Mouse (Mus musculus) heart, adult 18-20 months (tissue): ENCODE results near the gene Tctex1d2. TPM values are rescaled to one million over a fixed set of nuclear protein-coding genes. Genes with fewer than 3 reads are reported as not detected.
A peak's percentile ranks its signal among the peaks of the same experiment; 100 is the strongest.

ENCODE experiments used
- DNase-seq, 2 experiments: peaks; one replicate each; pipeline ENCODE4 v3.0.0; 2021 to 2022; ENCODE audit warnings: mixed read lengths in 1 of 2
- long read RNA-seq, 2 experiments: library from polyadenylated mRNA; stranded (forward); transcript quantifications; one replicate each; pipeline ENCODE4 v2.0.0; 2021
- total RNA-seq, 2 experiments: library from RNA; stranded (reverse); gene quantifications; 2 replicates each; pipeline ENCODE4 v1.2.3; 2021

Tctex1d2 gene
- 1 to 10 TPM; 5.1 to 6.8 TPM for total RNA-seq
- long read RNA-seq, experiment 1, transcript Tctex1d2-201 (5 exons, 838 nt) = major isoform, 5 of 7 reads
- long read RNA-seq, experiment 1, partial matches to known transcripts = 2 of 7 reads
- long read RNA-seq, experiment 1, other reads (novel, unspliced or antisense) = 0 of 7 reads
- long read RNA-seq, experiment 2, transcript Tctex1d2-201 (5 exons, 838 nt) = major isoform, 7 of 11 reads
- long read RNA-seq, experiment 2, partial matches to known transcripts = 1 of 11 reads
- long read RNA-seq, experiment 2, other reads (novel, unspliced or antisense) = 3 of 11 reads

DNA sequence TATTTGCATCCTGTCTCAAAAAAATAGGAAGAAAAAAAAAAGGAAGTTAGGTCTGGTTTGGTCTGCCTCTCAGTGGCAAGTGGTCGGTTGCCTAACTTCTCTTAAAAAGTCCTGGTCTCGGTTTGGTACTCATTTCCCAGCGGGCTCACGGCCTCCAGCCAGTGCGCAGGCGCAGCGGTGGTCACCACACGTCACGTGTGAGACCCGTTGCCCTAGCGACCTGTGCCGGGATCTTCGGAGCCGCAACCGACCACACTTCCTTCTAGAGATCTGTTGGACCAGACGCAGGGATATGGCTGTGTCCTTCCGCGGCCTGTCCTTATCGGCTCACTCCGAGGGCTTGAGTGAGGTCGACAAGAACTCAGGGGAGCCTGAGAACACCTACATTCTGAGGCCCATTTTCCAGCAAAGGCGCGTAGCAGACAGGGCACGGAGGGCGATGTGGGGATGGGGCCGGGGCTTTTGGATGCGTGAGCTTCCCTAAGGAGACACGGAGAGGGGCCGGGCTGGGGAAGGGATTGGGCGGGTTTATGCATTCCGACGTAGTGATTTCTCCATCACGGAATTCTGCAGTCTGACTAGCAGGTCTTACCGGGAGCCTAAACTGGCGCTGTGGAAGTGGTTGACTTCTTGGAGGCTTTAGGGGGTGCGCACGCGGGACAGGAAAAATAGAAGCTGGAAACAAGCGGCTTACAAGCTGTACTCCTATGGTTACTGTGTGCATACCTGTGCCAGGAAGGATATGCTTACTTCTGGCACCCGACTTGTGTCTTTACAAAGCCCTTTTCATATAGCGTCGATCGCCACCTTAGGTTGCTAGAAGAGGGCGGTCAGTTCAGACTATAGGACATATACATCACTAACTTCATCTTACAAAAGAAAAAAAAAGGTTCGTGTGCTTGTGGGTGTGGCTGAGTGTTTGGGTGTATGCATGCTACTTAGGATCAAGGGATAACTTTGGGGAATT lies at the start of gene Tctex1d2:
TSS of gene Tctex1d2 (plus strand) at position 186 of the 967 bp plus-strand sequence.
- DNase-seq = peak; percentile 95 to 97

DNA sequence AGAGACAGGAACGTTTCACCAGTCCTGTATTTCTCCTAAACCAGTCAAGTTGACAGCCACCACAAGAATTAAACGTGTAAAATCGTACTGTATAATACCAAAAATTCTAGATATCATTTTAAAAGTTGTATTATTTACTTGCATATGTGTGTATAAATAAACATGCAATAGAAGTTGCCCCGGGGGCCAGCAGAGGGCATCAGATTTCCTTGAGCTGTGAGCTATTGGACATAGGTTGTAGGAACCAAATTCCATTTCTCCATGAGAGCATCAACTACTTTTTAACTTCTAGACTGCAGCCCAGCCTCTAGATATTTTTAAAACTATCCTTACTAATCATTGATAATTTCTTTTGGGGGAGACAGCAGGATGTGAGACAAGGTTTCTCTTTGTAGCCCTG lies 48.2 kb upstream of the Tctex1d2 start:
- peak; percentile 21 to 64 for DNase-seq

DNA sequence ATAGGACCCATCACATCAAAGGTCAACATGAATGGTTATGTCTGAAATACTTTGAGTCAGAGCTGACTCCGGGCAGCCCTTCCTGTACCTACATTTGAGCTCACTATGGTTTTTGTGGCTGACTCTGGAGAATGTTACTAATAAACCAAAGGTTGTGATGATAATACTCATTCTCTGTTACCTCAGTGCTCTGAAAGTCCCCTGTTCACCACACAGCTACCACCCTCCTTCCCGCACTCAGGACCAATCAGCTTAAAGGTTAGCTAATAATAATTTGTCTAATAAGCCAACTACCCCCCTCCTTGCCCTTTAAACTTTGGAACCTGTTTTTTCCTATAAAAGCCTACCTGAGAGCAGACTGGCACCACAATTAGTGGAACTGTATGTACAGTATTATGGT lies 39.9 kb upstream of the Tctex1d2 start:
- DNase-seq = no peak

DNA sequence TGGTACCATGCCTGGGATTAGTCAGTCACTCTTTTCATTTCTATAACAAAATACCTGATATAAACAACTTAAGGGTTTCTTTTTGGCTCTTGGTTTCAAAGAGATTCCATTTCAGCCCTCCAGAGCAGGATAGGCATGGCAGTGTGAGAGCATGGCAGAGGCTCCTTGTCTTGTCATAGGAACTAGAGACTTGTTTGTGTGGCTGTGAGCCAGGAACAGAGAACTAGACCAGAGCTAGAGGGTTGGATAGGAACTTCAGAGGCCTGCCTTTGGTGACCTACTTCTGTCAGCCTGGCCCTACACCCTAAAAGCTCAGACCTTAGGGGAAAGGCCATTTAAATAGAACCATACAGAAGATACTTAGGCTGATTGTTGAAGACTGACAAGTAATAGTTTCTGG lies 36.6 kb upstream of the Tctex1d2 start:
- DNase-seq = peak in 1 of 2 experiments; percentile 27

DNA sequence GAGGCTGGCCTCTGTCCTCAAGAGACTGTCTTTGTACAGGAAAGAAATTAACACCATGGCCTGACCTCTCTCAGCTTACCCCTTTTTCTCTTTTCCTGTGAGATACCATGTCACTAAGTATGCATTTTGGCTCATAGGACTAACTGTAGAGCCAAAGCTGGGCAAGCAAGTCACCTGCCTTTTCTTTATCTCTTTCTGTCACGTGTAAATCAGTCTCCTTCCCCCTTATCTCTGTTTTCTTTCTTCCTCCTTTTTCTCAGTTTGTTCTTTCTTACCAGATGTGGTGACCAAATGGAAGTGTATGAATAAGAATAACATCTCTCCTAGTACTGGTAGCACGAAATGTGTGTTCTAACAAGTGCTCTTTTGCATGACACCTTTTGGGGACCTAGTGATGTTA lies 34.6 kb upstream of the Tctex1d2 start:
- DNase-seq = no peak

DNA sequence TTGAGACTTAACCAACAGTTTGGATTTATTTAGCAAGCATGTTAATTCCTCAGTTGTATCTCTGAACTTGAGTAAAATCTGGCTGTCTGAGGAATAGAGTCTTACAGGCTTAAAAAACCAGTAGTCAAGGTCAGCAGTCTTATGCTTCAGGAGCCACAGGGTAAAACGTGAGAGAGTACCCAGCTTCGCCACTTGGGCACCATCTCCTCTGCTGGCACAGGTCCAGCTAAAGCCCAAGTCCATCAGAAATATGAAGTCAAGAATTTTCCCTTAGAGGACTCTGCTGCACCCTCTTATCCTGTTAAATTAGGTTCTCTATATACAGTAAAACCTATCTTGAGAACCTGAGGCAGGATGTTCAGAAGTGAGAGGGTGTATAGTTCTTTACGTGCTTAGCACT lies 32.7 kb upstream of the Tctex1d2 start:
- DNase-seq = no peak

DNA sequence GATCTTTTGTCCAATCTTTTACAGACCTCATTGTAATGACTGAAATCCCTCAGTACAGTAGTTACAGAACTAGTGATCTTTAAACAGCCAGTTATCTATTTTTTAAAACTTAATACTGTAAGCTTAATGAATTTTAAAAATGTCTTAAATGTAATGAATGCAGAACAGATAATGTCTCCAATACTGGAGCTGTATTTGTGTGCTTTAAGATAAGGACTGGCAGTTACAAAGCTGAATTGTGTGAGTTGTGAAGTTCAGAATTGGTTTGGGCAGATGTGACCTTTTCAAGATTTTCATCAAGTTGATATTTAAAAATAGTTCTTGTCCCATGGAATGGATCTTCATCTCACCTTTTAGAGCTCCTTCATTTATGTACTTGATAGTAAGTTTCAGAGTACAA lies 30.5 kb upstream of the Tctex1d2 start:
- DNase-seq = no peak

DNA sequence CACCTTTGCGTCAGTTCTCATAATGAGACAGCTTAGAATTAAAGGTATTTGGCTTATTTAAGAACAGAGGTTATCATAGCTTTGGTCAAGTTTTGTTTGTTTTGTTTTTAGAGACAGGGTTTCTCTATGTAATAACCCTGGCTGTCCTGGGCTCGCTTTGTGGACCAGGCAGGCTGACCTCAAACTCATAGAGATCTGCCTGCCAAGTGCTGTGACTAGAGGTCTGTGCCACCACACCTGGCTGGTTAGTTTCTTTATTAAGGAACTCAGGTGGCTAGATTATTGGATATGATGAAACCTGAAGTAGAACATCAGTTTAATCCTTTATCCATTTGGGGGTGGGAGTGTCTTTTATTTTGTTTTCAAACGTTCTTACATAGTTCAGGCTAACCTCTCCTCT lies 29.7 kb upstream of the Tctex1d2 start:
- no peak for DNase-seq

DNA sequence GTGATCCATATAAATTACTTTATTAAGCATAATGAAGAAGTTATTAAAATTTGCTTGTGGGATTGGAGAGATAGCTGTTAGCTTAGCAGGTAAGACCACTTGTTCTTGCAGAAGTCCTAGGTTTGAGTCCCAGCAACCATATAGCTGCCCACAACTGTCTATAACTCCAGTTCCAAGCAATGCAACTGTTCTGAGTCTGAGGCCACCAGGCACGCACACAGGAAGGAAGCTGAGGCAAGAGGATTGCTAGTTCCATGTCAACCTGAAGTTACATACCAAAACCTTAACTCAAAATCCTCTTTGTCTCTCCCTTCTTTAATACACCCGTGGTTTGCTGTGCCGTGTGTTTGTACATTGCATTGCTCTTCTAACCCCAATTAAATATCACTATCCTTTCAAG lies 28.6 kb upstream of the Tctex1d2 start:
- DNase-seq = no peak

DNA sequence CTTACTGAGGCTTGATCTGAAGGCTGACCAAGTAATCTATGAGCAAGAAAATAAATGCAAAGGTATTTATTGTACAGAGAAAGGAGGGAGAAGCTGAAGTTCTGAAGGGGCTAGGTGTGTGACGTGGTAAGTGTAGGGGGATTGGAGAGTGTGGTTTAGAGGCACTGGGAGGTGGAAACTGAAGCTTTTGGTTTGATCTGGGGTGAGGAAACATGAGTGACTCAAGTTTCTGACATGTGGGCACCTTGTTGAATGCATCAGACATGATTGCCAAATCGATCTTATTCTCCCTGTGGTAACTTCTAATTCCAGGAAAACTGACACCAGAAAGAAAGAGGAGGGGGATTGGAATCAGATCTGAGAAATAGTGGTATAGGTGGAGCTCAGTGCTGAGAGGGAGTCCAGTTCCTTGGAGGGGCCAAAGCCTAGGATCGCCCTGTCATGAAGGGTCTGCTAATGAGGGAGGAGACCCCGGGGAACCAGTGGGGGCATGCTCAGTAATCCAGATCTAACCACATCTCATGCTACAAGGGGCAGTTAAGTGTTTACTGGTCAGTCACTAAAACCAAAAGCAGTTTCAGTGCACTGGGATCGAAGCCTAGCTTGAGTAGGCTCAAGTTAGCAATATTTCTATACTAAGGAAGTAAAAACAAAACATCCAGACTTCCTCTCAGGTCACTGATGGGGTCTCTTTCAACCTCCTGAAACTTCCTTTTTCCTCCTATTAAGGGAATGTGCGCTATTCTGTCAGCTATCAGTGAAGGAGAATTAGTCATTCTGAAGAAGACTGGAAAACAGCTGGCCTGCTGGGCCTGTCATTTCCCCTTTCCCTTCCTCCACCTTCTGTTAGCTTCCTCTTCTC lies 23.6 kb upstream of the Tctex1d2 start:
- no peak for DNase-seq

DNA sequence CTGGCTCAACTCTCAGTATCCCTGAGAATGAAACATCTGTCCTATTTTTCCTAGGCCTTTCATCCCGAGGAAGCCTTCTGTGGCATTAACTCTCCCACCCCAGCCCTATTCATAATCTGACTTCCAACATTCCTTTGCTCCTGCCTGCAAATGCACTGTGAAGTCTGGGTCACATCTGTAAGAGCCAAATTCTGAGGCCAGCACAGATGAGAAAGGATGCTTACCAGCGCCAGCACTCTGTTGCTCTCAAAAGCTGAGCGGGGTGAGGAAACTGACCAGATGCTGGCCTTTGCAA lies 23.0 kb upstream of the Tctex1d2 start:
- DNase-seq = peak; percentile 32 to 40

DNA sequence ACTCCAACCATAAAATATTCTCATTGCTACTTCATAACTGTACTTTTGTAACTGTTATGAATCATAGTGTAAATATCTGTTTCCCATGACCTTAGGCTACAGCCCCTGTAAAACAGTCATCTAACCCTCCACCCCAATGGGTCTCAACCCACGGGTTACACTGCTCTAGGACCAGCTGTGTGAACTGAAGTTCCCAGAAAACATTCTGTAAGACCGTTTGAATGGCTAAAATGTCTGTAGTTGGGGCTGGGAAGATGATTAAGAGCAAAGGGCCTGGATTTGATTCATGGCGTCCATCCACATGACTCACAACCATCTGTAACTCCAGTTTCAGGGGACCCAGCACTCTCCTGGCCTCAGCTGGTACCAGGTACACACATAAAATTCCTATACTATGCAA lies 21.3 kb upstream of the Tctex1d2 start:
- DNase-seq = no peak

DNA sequence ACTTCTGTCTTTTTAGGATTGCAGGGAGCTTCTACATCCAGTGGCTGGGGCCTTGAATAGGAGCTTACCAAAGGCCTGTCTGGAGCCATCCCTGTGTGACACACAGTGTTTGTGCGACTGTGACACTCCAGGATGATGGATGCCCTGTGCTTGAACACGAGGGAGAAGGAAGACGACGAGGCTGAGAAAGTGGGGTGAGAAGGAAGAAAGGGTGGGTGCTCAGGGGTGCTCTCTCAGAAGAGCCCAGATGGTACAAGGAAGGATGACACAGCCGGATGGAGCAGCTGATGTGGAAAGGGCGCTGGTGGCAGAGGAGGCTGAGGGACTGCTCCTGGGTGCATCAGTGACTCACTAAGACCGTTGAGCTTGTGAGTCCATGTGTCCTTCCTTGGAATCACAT lies 19.2 kb upstream of the Tctex1d2 start, which contains the start of gene Tm4sf19:
TSS of gene Tm4sf19 (plus strand) at position 240 of the 400 bp plus-strand sequence.
- DNase-seq = no peak

DNA sequence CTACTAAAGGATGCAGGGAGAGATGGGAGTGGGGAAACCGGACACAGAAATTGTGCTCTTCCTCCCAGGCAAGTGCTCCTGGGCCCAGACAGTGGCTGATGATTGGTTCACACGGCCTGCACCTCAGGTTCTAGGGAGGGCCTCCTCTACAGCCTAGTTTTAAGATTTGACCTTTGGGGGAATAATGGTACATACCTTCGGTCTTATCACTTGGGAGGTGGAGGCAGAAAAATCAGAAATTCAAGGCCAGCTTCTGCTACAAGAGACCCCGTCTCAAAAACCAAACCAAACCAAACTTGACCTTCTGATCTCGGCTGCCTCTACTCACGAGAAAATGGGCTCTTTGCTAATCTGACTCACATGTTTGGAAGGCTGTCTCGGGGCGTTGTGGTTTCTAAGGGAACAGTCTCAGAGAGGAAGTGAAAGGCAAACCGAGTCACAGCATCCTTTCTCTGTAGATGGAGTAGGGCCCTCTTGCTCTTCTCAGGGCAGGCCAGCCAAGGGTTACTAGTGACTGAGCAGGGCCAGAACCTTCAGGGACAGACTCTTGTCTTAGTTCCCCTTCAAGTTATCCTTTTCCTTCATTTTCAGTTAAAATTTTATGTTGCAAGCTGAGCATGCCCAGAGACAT lies 18.1 kb upstream of the Tctex1d2 start:
- peak in 1 of 2 experiments; percentile 58 for DNase-seq

DNA sequence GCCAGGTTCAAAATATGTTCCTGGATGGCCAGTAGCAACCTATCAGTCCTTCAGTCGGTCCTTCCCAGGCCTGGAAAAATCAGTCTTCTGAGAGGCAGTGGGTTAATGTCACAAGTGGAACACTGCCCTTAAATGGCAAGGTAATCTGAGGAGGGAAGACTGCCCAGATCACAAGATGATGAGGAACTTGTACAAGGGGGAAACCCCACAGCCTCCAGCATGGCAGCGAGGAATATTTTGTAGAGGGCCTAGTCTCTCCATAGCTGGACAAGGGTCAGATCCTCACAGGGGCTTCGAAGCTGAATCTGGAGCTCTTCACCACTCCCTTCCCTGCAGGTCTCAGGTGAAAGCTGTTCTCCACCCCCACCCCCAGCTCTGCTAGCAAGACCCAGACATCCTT lies 16.7 kb upstream of the Tctex1d2 start:
- peak in 1 of 2 experiments; percentile 18 for DNase-seq

DNA sequence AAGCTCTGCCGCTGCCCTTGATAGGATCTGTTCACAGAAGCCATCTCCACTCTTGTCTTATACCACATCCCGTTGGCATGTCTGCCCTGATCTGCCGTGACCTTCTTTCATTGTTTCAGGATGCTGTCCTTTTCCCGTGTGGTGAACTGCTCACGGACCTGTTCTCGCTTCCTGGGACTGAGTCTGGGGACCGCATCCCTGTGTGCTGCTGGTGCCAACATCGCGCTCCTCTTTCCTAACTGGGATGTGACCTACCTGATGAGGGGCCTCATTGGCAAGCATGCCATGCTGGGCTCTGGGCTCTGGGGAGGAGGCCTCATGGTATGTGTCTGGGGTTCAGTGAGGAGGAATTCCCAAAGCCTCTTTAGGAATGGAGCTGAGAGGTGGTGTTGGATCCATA lies 13.8 kb upstream of the Tctex1d2 start:
- no peak for DNase-seq

DNA sequence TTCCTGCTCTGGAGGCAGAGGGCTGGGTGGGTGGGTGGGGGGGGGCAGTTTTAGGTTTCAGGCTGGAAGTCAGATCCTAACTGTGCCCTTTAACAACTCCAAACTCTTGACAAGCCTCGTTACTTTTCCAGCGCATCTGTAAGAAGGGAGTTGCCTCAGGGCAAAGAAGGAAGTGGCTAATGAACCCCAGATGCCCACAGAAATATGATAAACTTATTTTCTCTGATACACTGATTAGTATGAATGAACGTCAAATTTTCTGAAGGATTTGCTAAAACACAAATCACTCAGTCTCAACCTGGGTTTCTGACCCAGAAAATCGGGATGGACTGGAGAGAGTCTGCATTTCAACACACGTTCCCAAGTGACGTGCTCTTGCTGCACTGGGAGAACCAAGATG lies 12.8 kb upstream of the Tctex1d2 start:
- DNase-seq = no peak

DNA sequence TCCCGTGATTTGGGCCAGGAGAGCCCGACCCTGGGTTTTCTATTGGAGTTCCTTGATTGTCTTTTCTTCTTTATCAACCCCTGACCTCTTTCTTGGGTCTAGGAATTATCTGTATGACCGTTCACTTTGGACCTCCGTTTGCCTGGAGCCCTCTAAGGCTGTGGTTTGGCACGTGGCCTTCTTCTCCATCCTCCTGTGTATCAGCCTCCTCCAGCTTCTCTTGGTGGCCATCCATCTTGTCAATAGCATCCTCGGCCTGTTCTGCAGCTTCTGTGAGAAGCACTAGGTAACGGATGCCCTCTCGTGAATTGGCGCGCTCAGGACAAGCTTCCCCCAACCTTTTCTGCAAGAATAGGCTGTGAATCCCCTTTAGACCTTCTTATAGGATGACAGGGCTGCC lies 11.8 kb upstream of the Tctex1d2 start:
- no peak for DNase-seq

DNA sequence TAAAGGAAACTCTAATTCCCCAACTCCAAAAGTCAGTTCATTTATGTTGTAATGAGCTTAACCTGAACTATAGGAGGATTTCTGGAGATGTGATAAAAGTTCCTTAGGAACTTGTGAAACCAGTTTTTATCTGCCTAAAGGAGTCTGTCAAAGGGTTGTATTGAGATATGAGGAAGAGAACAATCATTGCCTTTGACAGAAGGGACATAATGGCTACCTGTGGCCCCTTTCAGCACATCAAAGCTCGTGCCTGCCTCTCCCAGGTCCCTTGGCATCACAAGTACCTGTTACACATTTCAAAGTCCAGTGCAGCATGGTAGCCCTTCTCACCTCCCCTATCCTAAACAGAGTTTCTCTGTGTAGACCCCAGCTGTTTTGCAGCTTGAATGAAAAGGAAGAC lies 2.0 kb upstream of the Tctex1d2 start:
- DNase-seq = no peak

DNA sequence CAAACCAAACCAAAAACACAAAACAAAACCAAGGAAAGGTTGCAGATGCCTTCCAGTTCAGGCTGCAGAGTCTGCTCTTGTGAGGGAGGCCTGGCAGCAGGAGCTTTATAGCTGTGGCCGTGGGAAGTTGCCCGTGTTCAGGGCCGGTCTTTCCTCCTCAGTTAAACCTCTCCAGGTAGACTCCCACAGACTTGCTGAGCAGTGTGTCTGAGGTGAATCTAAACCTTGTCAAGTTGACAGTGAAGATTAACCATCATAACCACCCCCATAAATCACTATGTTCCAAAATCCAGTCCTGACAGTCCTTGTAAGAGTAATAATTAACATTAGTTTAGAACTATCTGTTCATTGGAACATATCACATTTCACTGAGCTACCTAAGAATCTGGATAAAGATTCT lies 8.0 kb downstream of the Tctex1d2 start:
- DNase-seq = no peak

DNA sequence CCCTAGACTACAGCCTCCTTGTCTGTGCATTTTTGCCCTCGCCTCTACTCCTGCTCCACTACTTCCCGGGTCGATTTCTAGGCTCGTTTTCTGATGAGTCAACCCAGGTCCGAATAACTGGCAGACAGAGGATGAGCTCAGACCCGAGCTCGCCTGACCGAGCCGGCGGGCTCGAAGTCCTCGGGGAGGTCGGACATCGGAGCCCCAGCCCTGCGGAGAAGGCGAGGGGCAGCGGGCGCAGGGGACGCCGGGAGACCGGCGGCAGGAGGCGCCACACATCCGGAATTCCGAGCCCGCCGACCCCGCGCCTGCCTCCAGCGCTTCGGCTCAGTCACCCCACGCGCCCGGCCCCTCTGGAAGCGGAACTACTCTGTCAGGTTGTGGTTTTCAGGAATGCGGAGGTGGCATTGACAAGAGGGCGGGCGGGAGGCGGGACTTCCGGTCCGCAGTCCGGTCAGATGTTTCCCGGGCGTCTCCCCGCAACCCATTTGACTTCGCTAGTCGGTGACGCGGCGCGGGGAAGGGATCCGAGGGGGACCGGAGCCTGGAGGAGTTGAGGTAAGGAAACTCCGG lies 11.1 kb downstream of the Tctex1d2 start, which contains the start of gene Pcyt1a:
TSS of gene Pcyt1a (plus strand) at position 448 of the 573 bp plus-strand sequence.
- DNase-seq = peak; percentile 90 to 93
